Mouse (Mus musculus) urinary bladder, postnatal 10 days (tissue): Measurements from ENCODE around the gene Sprr3.
"Not testable (repeated sequence)": the region's sequence is repeated elsewhere in the genome, so short reads cannot be mapped to it uniquely, and the experiment has no call there.

ENCODE experiments used
- DNase-seq: peaks from one replicate; pipeline ENCODE4 v3.0.0; 2022; ENCODE audit warnings: low spot score

Gene Sprr3

DNA sequence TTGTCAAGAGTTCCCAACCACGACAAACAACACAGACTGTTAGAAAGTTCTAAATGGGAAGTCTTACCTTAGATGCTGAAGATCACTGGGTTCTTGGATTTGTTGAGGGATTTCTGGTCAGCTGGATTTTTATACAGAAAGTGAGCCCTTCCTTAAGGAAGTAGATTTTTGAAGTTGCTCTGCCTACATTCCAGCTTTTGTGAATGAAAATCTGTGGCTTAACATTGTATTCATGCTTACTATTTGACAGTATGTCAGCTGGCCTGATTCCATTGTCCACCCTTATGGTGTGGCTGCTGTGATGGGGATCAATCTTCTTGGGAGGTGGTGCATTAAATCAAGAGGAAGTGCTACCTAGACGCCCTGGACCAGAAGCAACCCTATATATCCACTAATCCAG is at the start of gene Sprr3:
Gene Sprr3, minus strand, starts transcription at position 101 of the 400 bp plus-strand sequence.
- DNase-seq = no peak

DNA sequence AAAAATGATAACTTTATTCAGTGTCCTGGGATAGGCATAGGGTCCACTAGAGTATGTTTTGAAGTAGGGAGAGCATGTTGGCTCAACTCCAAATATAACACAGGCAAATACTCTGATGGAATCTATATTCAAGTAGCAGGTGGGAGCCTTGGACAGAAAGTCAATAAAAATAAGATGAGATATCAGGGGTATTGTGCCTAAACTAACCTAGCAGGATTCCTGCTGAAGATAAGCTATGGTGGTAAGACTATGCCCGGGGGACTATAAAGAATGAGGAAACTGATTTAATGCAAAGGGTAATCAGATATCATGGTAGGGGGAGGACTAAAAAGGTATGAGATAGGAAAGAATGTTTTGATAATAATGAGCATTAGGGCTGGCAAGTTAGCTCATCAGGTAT is 49.7 kb upstream of the Sprr3 start:
- DNase-seq = no peak

DNA sequence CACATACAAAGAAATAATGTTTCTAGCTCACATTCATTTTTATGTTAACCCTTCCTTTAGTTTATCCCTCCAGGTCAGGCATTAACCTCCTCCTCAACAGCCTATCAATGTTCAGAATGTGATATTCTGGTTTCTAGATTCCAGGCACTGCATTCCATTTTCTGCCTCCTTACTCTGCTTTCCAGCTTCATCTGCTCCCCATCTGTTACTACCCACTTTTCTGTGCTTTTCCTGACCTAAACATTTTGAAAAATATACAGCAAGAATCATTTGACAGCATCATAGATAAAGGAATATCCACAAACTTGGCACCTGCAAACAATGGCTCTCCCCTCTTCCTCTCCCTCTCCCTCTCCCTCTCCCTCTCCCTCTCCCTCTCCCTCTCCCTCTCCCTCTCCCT is 45.0 kb upstream of the Sprr3 start:
- no peak for DNase-seq

DNA sequence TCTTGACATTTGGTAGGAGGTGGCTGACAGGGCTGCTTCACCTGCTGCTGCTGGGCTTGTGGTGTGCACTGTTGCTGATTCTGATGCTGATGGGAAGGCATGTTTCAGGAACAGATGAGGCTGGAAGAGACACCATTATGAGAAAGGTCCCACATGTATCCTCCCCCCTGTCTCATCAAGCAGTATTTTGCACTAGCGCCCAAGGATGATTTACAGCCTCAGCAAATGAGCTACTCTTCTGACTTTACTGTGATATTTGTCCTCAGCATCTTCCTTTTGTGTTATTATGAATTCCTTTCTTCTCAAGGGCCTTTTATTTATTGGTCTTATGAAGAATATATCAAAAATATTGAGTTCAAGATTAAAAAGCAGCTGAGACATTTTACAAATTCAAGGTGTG is 41.9 kb upstream of the Sprr3 start, which contains the start of gene Sprr4:
Gene Sprr4, minus strand, starts transcription at position 101 of the 400 bp plus-strand sequence.
- DNase-seq = no peak

DNA sequence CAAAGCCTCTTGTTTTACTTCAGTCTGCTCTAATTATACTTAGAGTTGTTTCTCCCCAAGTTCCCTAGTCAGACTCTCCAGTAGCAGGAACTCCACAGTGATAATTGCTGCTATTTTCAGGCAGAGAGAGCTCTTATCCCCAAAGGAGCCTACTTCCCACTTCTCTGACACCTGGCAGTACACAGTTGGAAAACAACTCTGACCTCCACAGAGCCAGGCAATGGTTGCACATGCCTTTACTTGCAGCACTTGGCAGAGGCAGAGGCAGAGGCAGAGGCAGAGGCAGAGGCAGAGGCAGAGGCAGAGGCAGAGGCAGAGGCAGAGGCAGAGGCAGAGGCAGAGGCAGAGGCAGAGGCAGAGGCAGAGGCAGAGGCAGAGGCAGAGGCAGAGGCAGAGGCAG is 31.7 kb upstream of the Sprr3 start:
- not testable (repeated sequence) for DNase-seq

DNA sequence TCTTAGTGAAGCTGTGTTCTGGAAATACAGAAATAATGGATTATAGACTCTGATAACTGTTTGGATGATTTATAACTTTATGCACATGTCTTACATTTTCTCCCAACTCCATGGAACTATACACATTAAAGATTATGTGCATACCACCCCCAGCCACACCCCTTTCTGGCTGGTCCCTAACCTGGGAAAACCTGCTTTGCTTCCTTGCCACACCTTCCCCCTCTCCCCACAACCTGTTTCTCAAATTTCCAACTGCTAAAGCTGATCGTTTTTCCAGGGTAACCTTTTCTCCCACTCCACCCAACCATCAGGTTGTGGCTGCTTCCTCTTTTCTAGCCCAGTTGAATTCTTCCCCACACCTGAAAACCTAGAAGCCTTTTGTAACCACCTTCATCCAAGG is 27.8 kb upstream of the Sprr3 start:
- no peak for DNase-seq

DNA sequence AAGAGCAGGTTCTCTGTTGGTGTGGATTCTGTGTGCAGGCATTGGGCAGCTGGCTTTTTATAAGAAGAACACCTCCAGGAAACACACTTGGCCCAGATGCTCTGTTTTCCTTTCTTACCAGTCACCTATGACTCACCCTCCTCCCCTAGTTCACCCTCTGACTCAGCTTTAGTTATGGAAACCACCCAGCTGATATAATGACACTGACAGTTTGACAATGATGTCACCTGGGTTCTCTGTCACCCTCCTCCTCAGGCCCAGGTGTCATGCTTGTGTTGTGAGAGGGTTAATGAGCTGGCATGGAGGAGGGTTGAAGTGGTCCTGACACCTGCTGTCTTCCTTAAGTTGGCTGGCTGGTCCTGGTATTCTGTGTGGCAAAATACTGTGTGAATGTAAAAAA is 27.3 kb upstream of the Sprr3 start, which contains the start of gene Sprr1a:
Gene Sprr1a, minus strand, starts transcription at position 33 of the 400 bp plus-strand sequence.
- DNase-seq = no peak

DNA sequence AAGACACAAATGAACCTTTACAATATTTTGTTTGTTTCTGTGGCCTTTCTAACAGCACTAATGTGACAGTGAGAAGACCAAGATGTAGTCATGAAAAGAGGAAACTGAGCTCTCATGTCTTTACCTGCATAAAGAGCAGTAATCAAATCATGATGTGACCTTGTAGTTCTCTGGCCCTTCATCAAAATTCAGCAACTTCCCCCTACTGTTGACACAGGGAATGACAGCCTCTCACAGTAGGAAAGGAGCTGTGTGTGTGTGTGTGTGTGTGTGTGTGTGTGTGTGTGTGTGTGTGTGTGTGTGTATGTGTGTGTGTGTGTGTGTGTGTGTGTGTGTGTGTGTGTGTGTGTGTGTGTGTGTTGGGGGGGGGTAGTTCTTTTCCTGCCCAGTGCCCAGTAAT is 22.7 kb upstream of the Sprr3 start:
- DNase-seq = not testable (repeated sequence)

DNA sequence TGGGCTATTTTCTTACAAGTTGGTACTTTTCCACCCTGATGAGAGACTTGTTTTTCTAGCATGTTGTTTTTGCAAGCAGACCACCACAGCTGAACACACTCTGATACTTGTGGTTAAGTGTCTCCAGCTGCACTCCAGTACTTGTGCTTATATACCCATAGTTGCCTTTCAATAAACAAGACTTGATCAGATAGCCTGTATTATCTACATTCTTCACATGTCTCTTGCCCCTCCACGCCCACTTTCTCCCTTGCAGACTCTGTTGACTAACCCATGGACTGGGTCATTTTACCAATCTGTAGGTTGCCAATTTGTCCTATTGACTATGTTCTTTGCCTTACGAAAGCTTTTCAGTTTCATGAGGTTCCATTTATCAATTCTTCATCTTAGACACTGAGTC is 11.6 kb upstream of the Sprr3 start:
- no peak for DNase-seq

DNA sequence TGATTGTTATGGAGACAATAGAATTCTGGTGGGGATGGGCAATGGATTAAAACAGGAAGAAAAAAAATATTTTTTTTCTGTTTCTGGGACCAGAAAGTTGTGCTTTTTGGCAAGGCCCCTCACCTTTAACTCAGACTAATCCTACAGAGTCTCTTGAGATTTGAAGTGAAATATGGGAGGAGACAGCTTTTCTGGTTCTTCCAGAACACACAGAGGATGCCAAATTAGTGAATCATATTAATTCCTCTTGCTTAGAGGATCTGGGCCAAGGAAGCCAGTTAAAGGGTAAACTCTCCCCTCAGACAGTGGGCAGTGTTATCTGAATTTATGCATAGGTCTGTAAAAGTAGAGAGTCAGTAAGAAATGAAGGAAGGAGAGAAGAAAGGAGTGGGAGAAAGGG is 8.9 kb upstream of the Sprr3 start:
- no peak for DNase-seq

DNA sequence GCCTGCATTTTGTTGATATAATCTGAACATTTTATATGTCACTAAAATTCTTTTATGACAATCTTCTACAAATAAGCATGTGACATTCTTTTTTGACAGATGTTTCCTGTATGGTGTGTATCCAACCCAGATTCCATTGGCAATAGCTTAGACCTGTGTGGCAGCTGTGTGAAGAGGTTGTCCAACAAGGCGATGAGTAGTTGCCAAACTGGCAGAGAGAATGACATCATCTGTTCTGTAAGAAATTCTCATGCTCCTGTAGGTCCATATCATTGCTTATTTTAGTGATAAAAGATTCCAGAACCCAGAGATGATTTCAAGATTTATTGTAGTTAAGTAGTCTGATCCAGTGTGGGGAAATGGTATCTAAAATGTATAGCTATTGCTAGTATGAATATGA is 8.1 kb upstream of the Sprr3 start:
- DNase-seq = no peak

DNA sequence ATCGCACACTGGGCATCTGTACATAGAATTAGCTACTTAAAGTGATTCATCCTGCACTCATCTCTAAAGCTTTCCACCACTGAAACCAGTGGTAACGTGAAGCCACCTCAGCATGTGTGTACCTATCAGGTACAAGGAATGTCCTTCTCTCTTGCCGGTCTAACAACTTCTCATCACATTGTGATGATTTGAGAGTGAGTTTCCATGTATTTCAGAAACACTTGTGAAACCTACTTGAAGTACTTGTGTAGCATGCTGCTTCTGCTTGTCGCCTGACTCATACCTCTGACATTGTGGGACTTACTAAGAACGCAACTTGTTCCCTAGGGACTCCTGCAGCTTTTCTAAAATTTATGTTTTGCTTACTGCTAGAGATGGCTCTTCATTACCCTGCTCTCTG is 3.4 kb downstream of the Sprr3 start:
- no peak for DNase-seq

DNA sequence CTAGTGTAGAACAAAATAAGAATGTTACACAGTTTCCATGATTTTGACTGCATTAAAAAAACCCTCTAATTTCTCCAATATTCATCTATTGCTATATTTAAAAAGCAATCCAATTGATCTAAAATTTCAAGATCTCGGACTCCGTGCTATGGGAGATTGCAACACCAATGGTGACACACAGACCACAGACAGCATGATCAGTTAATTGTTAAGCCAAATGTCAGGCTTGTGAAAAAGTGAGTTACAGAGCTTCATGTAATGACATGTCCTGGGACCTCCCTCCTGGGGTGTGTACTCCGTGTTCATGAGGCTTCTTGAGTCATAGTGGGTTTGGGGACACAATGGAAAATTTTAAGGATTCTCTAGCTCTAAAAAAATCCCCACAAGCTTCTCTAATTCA is 18.3 kb downstream of the Sprr3 start:
- DNase-seq = no peak

DNA sequence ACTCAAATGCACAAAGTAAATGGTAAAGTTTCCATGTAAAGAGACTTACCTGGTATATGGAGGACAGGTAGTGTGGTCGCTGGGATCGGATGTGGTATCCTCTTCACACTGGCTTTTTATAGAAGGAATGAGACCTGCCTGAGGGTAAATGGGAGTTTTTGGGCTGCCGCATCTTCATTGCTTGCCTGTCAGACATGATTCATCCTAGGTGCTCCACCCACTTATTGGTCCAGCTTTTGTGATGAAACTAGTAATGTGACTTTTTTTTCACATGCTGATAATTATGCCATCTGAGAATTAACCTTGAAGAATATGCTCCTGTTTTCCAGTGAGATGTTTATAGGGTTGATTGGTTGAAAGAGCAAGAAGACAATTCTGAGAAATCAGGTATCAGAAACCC is 19.8 kb downstream of the Sprr3 start, which contains the start of gene Sprr1b:
Gene Sprr1b, minus strand, starts transcription at position 101 of the 400 bp plus-strand sequence.
- DNase-seq = no peak

DNA sequence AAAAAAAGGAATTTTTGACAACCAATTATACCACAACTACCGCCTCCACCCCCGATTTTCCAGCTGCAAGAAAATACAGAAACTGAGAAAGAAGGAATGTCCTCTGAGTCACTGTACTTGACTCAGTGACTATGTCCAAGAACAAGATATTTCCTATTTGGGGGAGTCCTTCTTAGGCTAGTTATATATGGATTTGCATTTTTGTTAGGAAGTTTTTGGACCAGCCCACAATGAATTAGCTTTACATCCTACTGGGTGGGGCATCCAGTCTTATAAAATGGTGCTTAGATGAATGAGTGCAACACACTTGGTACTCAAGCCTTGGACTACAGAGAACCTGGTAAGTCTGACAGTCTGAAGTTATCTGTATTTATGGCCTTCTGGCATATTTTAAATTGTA is 26.2 kb downstream of the Sprr3 start, which contains the start of gene Sprr2k:
Gene Sprr2k, plus strand, starts transcription at position 301 of the 400 bp plus-strand sequence.
- DNase-seq = no peak

DNA sequence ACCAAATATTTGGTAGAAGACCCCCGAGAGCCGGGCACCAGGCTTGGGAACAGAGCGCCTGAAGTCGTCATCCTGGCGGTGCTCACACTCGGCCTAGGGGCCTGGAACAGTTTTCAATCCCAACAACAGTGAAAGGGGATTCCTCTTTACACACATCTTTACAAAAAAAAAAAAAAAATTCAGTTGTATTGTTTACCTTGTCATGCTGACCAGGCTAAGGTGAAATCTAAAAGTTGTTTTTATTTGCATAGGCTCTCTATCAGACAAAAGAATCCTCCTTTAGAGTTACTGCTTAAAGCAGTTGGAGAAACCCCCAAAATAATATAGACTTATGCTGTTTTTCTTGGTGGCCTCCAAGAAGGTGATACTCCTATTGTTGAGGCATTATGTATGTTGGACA is 29.2 kb downstream of the Sprr3 start, which contains the start of gene Gm9774:
Gene Gm9774, minus strand, starts transcription at position 101 of the 400 bp plus-strand sequence.
- DNase-seq = no peak

DNA sequence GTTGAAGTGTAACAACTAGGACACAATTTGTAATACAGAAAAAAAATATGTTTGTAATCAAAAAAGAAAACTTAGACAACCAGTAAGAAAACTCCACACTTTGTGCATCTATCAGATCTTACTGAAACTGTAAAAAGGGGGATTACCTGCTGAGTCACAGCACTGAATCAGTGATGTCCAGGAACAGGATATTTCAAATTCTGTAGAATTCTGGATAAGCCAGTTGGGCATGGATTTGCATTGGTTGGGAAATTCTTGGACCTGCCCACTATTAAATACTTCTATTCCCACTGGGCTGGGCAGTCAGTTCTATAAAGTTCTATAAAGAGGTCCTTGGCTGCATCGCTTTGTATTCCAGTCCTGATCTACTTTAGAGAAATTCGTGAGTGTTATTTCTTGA is 40.7 kb downstream of the Sprr3 start, which contains the start of gene Sprr2j-ps:
Gene Sprr2j-ps, plus strand, starts transcription at position 301 of the 400 bp plus-strand sequence.
- DNase-seq = no peak

DNA sequence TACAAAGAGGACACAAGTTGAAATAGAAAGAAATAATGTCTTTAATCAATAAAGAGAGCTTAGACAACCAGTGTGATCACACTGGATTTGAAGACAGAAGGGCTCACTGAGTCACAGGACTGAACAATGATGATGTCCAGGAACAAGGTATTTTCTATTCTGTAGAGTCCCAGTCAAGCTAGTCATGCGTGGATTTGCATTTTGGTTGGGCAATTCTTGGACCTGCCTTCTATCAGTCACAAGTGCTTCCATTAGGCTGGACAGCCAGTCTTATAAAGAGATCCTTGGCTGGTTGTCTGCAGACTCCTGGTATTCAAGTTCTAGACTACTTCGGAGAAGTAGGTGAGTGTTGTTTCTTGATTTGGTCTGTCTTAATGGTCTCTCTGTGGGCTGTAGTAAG is 50.8 kb downstream of the Sprr3 start, which contains the start of gene Sprr2i:
Gene Sprr2i, plus strand, starts transcription at position 301 of the 400 bp plus-strand sequence.
- DNase-seq = no peak
